Mouse (Mus musculus): ENCODE measurements at regions not wholly inside any gene's neighbourhood (a gene's known extent, or its start where the extent isn't known, plus 50 kb on each side); places are given as distances from the start of the nearest gene placed in this dataset.

GRCm38 (mm10) chr9:120732650-120733293 lies 161.5 kb downstream of the Rpl14 start:
- H3K9me3 ChIP-seq (ENCODE audit: control insufficient read depth, low read length), result peaks cover 3% of the 10 kb centered on the region; the same call in 1 of the 2 replicates
- peaks cover 22% of the 10 kb centered on the region for H3K4me1 ChIP-seq (replicated peaks; ENCODE audit: control insufficient read depth, insufficient read depth, low read length)
- no peak overlapping the region for H3K4me3 ChIP-seq (ENCODE audit: low read length)
- no peaks in the 10 kb centered on the region; the same call in 1 of the 2 replicates for H3K27me3 ChIP-seq (ENCODE audit: control insufficient read depth, insufficient read depth, low read depth, low read length)
- no peaks in the 10 kb centered on the region for H3K36me3 ChIP-seq (ENCODE audit: control insufficient read depth, insufficient read depth, low read length)
- 48% methylated on average over 14 of the region's 14 CpGs for WGBS
- ATAC-seq (ENCODE audit: low read depth), result peak; percentile 27
- peak overlapping the region; percentile 15; the same call in 1 of the 2 replicates for H3K9ac ChIP-seq (ENCODE audit: low read length)
- H3K4me2 ChIP-seq (ENCODE audit: low read depth, low read length), result no peak overlapping the region
- no peak overlapping the region for H3K27ac ChIP-seq (ENCODE audit: low read length)

- peak; percentile 70; the same call in 1 of the 2 replicates for ATAC-seq (ENCODE audit: low read depth)
- 38% methylated on average over 11 of the region's 11 CpGs for WGBS
These were observed 162.6 kb downstream of the Rpl14 start for GRCm38 (mm10) chr9:120733681-120734465.

GRCm38 (mm10) chr9:120735217-120735616 lies 164.0 kb downstream of the Rpl14 start:
- ATAC-seq (ENCODE audit: low read depth), result no peak
- no peak overlapping the region for H3K9ac ChIP-seq (ENCODE audit: low read length)
- no peak overlapping the region for H3K4me3 ChIP-seq (ENCODE audit: low read length)
- no peak overlapping the region for H3K27ac ChIP-seq (ENCODE audit: low read length)
- peaks cover 45% of the 10 kb centered on the region for H3K4me1 ChIP-seq (replicated peaks; ENCODE audit: control insufficient read depth, insufficient read depth, low read length)
- no peaks in the 10 kb centered on the region; the same call in 1 of the 2 replicates for H3K27me3 ChIP-seq (ENCODE audit: control insufficient read depth, insufficient read depth, low read depth, low read length)
- H3K36me3 ChIP-seq (ENCODE audit: control insufficient read depth, insufficient read depth, low read length), result no peaks in the 10 kb centered on the region
- H3K9me3 ChIP-seq (ENCODE audit: control insufficient read depth, low read length), result no peaks in the 10 kb centered on the region
- whole genome bisulfite sequencing, result 46% methylated on average over 7 of the region's 7 CpGs
- no peak overlapping the region for H3K4me2 ChIP-seq (ENCODE audit: low read depth, low read length)

More at GRCm38 (mm10) chr9:120733681-120734465, 162.6 kb downstream of the Rpl14 start:
- H3K9ac ChIP-seq (ENCODE audit: low read length), result no peak overlapping the region
- peaks cover 3% of the 10 kb centered on the region; the same call in 1 of the 2 replicates for H3K9me3 ChIP-seq (ENCODE audit: control insufficient read depth, low read length)
- H3K4me3 ChIP-seq (ENCODE audit: low read length), result no peak overlapping the region
- H3K4me2 ChIP-seq (ENCODE audit: low read depth, low read length), result no peak overlapping the region
- H3K27me3 ChIP-seq (ENCODE audit: control insufficient read depth, insufficient read depth, low read depth, low read length), result no peaks in the 10 kb centered on the region; the same call in 1 of the 2 replicates
- peak overlapping the region; percentile 19; the same call in 1 of the 2 replicates for H3K27ac ChIP-seq (ENCODE audit: low read length)
- H3K4me1 ChIP-seq (replicated peaks; ENCODE audit: control insufficient read depth, insufficient read depth, low read length), result peaks cover 31% of the 10 kb centered on the region
- no peaks in the 10 kb centered on the region for H3K36me3 ChIP-seq (ENCODE audit: control insufficient read depth, insufficient read depth, low read length)

- WGBS, result 14% methylated on average over 1 of the region's 1 CpGs
- no peaks in the 10 kb centered on the region for H3K36me3 ChIP-seq (ENCODE audit: control insufficient read depth, insufficient read depth, low read length)
- no peaks in the 10 kb centered on the region for H3K9me3 ChIP-seq (ENCODE audit: control insufficient read depth, low read length)
- peaks cover 44% of the 10 kb centered on the region for H3K4me1 ChIP-seq (replicated peaks; ENCODE audit: control insufficient read depth, insufficient read depth, low read length)
- no peak overlapping the region for H3K9ac ChIP-seq (ENCODE audit: low read length)
- H3K27ac ChIP-seq (ENCODE audit: low read length), result no peak overlapping the region
- H3K27me3 ChIP-seq (ENCODE audit: control insufficient read depth, insufficient read depth, low read depth, low read length), result no peaks in the 10 kb centered on the region
- no peak overlapping the region for H3K4me3 ChIP-seq (ENCODE audit: low read length)
- H3K4me2 ChIP-seq (ENCODE audit: low read depth, low read length), result no peak overlapping the region
- ATAC-seq (ENCODE audit: low read depth), result no peak
These were observed 166.7 kb downstream of the Rpl14 start for GRCm38 (mm10) chr9:120737956-120738355.

GRCm38 (mm10) chr9:120739199-120739952 lies 168.1 kb downstream of the Rpl14 start:
- Histone ChIP-seq H3K4me2 (ENCODE audit: low read depth, low read length) (no peak overlapping the region), H3K4me1 (replicated peaks; ENCODE audit: control insufficient read depth, insufficient read depth, low read length) (peaks cover 31% of the 10 kb centered on the region), H3K4me3 (ENCODE audit: low read length) (no peak overlapping the region), H3K9ac (ENCODE audit: low read length) (peak overlapping the region; percentile 54), H3K27me3 (ENCODE audit: control insufficient read depth, insufficient read depth, low read depth, low read length) (no peaks in the 10 kb centered on the region), H3K9me3 (ENCODE audit: control insufficient read depth, low read length) (no peaks in the 10 kb centered on the region), H3K36me3 (ENCODE audit: control insufficient read depth, insufficient read depth, low read length) (no peaks in the 10 kb centered on the region), H3K27ac (ENCODE audit: low read length) (peak overlapping the region; percentile 88)
- ATAC-seq (ENCODE audit: low read depth), result peak; percentile 75
- 23% methylated on average over 14 of the region's 14 CpGs for WGBS

GRCm38 (mm10) chr9:120739953-120740524 lies 168.8 kb downstream of the Rpl14 start:
- Histone ChIP-seq H3K4me2 (ENCODE audit: low read depth, low read length) (no peak overlapping the region), H3K27me3 (ENCODE audit: control insufficient read depth, insufficient read depth, low read depth, low read length) (no peaks in the 10 kb centered on the region), H3K9ac (ENCODE audit: low read length) (peak overlapping the region; percentile 54), H3K4me1 (replicated peaks; ENCODE audit: control insufficient read depth, insufficient read depth, low read length) (peaks cover 27% of the 10 kb centered on the region), H3K36me3 (ENCODE audit: control insufficient read depth, insufficient read depth, low read length) (no peaks in the 10 kb centered on the region), H3K27ac (ENCODE audit: low read length) (peak overlapping the region; percentile 88), H3K4me3 (ENCODE audit: low read length) (no peak overlapping the region), H3K9me3 (ENCODE audit: control insufficient read depth, low read length) (no peaks in the 10 kb centered on the region)
- 30% methylated on average over 6 of the region's 6 CpGs for WGBS
- no peak for ATAC-seq (ENCODE audit: low read depth)

GRCm38 (mm10) chr9:120741521-120741920 lies 170.3 kb downstream of the Rpl14 start:
- H3K27ac ChIP-seq (ENCODE audit: low read length), result no peak overlapping the region
- H3K4me3 ChIP-seq (ENCODE audit: low read length), result no peak overlapping the region
- H3K27me3 ChIP-seq (ENCODE audit: control insufficient read depth, insufficient read depth, low read depth, low read length), result no peaks in the 10 kb centered on the region
- H3K4me2 ChIP-seq (ENCODE audit: low read depth, low read length), result no peak overlapping the region
- H3K36me3 ChIP-seq (ENCODE audit: control insufficient read depth, insufficient read depth, low read length), result no peaks in the 10 kb centered on the region
- no peak for ATAC-seq (ENCODE audit: low read depth)
- H3K9me3 ChIP-seq (ENCODE audit: control insufficient read depth, low read length), result no peaks in the 10 kb centered on the region
- H3K9ac ChIP-seq (ENCODE audit: low read length), result no peak overlapping the region
- H3K4me1 ChIP-seq (replicated peaks; ENCODE audit: control insufficient read depth, insufficient read depth, low read length), result peaks cover 27% of the 10 kb centered on the region
- 60% methylated on average over 2 of the region's 2 CpGs for WGBS

GRCm38 (mm10) chr9:120743455-120743854 lies 172.2 kb downstream of the Rpl14 start:
- no peak for ATAC-seq (ENCODE audit: low read depth)
- H3K27ac ChIP-seq (ENCODE audit: low read length), result no peak overlapping the region
- WGBS, result 59% methylated on average over 9 of the region's 9 CpGs

More at GRCm38 (mm10) chr9:120743455-120743854, 172.2 kb downstream of the Rpl14 start:
- Histone ChIP-seq H3K9me3 (ENCODE audit: control insufficient read depth, low read length) (no peaks in the 10 kb centered on the region), H3K27me3 (ENCODE audit: control insufficient read depth, insufficient read depth, low read depth, low read length) (no peaks in the 10 kb centered on the region), H3K4me2 (ENCODE audit: low read depth, low read length) (no peak overlapping the region), H3K4me3 (ENCODE audit: low read length) (no peak overlapping the region), H3K9ac (ENCODE audit: low read length) (no peak overlapping the region), H3K4me1 (replicated peaks; ENCODE audit: control insufficient read depth, insufficient read depth, low read length) (peaks cover 21% of the 10 kb centered on the region), H3K36me3 (ENCODE audit: control insufficient read depth, insufficient read depth, low read length) (no peaks in the 10 kb centered on the region)
